Mouse (Mus musculus): Measurements from ENCODE around the gene Gm21750.
"Not testable (repeated sequence)": the region's sequence is repeated elsewhere in the genome, so short reads cannot be mapped to it uniquely, and the experiment has no call there.

Gm21750 gene

DNA sequence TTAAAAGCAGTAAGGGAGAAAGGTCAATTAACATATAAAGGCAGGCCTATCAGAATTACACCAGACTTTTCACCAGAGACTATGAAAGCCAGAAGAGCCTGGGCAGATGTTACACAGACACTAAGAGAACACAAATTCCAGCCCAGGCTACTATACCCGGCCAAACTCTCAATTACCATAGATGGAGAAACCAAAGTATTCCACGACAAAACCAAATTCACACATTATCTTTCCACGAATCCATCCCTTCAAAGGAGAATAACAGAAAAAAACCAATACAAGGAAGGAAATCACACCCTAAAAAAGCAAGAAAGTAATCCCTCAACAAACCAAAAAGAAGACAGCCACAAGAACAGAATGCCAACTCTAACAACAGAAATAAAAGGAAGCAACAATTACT, at the start of gene Gm21750:
Gene Gm21750 (plus strand): TSS at position 301 of the 400 bp plus-strand sequence.
- not testable (repeated sequence) for DNase-seq

DNA sequence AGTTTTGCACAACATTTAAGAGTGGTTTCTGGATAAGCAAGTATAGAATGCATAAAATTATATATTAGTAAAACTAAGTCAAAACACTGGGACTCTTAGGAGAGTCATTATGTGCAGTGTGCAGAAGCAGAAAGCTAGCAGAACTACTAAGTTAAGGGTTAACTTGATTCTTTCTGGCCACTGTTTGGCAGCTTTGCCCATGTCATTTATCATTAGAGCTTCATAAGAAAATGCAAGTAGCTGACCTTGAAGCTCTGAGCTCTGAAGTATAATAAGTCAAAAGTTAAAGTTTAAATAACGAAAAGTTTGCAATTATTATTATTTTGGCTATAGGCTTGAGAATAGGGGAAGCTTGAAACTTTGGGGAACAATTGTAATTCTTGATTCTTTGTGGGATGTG, 46.1 kb upstream of the Gm21750 start:
- not testable (repeated sequence) for DNase-seq

DNA sequence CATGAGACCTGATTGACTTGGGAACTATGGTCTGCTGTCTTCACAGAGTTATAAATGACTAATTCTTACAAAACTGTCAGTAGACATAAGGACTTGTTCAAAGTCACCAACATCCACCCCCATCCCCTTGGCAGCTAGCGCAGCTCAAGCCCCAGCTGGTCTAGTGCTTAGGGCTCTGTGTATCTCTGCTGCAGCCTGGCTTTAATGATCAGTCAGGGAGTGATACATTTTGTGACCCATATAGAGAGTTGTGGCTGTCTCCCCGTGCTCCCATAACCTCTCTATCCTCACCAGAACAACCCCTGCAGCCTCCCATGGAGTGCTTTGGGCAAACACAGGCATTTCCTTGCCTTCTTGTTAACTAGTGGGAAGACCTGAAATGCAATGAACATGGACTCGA, 40.1 kb upstream of the Gm21750 start:
- DNase-seq = no peak

DNA sequence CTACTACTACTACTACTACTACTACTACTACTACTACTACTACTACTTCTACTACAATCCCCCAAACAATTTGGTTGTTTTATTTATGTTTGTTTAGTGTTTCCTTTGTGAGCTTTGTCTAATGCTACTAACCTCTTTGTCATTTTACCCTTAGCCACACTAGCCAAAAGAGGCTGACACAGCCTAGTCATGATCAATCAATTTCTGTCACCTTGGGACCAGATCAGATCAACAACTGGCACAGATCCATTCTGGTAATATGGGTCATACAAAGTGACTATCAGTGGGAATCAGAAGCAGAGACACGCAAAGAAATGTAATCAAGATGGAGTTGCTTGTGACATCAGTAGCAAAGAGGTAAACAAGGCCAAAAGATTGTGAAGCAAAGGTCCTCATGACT, 38.0 kb upstream of the Gm21750 start:
- DNase-seq = no peak

DNA sequence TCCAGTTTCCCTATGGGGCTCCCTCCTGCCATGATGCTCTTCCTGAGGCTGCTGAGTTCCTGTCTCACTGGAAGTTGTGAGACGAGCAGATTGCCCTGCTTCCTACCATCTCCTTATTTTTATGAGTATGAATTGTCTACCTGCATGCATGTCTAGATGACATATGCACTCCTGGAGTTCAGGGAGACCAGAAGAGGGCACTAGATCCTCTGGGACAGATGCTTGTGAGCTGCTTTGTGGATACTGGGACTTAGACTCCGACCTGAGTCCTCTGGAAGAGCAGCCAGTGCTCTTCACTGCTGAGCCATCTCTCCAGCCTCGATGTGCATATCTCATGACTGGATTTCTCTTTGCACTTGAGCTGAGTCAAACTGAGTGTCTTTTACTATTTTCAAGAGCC, 35.6 kb upstream of the Gm21750 start:
- DNase-seq = no peak

DNA sequence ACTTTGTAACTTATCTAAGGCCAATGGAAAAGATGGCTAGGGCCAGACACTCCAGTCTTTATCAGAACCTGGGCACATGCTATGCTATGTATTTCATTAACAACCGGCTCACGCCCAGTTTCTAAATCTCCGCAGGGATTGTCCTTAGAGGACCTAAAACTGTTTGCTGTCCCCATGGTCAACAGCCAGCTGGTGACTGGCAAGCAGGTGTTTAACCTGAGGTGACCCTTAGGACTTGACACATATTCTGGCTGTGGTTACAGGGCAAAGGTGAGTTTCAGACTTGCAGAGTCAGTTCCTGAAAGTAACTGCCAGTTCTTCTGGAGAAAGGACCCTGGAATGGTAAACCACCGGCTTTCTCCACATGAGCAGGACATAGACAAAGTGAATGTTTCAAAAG, 29.5 kb upstream of the Gm21750 start:
- DNase-seq = no peak

DNA sequence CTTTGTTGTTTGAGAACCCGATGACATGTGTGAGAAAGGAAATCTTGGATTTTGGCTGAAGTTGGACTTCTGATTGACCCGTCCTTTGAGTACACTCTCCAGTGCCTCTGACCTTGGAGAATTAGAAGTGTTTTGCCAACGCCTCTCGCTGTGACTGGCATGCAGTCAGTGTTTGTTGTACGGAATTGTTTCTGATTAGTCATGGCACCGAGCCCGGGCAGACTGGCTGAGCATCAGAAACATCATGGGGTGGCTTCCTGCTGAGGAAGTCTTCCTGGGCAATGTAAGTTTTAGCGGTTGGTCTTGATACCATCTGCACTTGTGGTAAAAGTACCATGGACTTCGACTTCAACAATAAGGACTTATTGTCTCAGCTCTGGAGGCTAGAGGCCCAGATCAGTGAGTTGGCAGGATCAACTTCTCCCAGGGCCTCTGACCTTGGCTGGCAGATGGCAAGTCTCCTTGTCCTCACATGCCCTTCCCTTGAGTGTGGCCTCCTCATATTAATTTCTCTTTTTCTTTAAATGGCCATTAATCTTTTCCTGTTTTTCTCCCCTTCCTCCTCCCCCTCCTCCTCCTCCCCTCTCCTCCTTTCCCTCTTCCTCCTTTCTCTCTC, 28.3 kb upstream of the Gm21750 start:
- no peak for DNase-seq

DNA sequence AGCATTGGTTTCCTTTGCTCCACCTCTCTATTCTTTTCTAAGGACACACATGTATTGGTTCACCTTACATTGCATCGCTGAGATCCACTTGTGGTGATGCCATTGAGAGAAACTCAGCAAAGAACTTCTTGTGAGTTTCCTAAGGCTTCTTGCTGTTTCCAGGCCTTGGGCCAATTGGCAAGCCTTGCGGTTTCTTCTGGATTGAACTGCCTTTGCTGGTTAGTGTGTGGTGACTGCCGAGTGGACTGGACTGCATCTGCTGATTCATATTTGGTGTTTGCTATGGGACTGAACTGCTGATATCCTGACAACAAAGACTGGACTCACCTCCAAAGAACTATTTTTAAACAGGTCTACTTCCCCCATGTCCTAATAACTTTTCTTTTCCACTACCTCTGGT, 26.7 kb upstream of the Gm21750 start:
- DNase-seq = no peak

DNA sequence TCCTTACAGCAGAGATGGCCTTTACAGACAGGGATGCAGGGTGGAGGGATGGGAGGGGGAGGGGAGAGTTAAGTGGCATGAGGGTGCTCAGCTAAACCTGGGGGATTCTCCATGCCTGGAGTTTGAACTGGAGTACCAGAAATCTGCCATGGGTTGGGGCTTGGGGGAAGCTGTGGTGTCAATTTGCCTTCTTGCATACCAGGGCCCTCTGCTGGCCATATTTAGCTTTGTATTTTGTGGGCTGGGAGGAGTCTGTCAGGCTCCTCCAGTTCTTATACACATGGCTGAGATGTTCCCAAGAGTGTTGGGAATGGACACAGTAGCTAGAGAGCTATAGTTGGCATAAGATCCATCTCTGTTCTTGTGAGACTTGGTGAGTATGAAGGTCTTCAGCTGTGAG, 23.6 kb upstream of the Gm21750 start:
- no peak for DNase-seq

DNA sequence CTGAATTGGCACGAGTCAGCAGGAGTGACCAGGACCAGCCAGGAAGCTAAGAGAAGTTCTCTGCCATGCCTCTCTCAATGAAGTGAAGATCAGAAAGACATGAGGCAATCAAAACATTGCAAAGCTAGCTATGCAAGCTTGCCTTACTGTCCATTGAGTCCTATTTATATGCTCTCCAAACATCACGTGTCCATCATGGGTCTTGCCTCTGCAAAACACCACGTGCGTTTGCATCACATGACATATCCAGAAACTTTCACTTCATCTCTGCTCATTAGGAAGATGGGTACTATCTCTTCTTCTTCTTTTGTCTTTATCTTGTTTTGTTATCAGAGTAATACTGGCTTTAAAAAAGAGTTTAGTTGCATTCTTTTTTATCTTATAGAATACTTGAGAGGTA, 10.8 kb upstream of the Gm21750 start:
- DNase-seq = no peak

DNA sequence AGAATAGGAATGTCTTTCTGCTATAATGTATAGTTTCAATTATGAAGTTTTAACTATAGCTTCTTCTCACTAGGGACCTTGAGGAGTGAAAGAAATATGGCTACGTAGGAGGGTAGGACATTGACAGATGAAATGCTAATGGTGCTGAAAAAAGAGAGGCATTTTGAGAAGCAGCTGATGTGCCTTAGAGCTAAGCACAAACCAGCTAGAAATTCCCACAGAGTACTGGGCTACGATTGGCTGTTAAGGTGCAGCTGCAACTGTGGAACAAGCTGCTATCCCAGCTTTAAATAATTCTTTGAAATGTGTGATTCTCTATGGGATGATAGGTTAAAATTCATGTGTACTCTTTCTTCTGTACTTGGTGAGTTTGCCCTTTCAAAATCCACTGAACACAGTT, 9.1 kb downstream of the Gm21750 start:
- DNase-seq = no peak

DNA sequence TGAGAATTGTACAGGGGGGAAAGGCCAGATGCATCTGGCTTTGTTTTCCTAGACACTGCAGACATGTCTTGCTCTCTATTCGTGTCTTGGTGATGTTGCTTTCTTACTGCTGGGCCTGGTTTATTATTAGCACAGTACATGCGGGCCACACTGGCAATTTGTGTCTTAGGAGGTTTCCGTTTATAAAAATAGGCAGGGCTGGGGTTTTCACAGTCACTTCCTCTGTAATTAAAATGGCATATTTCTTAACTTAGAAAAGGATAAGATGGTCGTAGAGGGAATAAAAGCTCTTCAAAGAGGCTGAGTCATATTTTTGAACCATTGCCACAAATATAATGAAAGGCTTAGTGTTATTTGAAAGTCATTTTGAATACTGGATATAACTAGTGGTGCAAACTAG, 26.7 kb downstream of the Gm21750 start:
- DNase-seq = no peak

DNA sequence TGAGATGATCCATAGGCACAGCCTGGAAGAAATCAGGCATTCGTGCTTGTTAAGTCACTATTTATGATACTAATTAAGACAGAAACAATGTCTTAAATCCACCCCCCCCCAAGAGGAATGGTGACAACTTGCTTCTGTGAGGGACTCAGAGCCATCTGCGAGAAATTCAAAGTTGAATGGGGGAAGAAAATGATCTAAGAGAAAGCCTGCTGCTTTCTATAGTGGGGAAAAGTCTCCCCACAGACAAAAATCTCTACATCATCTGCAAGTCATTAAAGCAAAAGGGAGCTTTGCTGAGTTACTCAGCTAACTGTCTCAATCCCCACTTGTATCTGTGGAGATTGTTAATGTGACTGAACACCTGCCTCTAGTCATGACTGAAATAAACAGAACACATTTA, 27.4 kb downstream of the Gm21750 start:
- DNase-seq = no peak

DNA sequence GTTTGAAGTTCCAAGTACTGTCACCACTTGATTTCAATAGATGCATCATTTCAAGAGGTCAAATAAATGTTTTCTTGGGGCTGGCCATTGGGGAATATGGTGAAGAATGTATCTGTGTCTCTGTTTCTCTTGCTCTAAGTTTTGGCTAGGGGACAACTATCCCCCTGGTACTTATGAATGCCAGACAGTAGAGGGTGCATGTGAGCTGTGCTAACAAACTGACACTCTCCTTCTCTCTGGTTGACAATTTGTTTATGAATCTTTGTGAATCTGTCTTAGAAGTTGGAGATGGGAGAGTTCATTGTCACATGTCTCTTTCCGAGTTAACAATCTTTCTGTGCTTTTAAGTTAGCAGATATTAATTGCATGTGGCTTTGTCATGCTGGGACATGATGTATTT, 39.2 kb downstream of the Gm21750 start:
- DNase-seq = no peak

DNA sequence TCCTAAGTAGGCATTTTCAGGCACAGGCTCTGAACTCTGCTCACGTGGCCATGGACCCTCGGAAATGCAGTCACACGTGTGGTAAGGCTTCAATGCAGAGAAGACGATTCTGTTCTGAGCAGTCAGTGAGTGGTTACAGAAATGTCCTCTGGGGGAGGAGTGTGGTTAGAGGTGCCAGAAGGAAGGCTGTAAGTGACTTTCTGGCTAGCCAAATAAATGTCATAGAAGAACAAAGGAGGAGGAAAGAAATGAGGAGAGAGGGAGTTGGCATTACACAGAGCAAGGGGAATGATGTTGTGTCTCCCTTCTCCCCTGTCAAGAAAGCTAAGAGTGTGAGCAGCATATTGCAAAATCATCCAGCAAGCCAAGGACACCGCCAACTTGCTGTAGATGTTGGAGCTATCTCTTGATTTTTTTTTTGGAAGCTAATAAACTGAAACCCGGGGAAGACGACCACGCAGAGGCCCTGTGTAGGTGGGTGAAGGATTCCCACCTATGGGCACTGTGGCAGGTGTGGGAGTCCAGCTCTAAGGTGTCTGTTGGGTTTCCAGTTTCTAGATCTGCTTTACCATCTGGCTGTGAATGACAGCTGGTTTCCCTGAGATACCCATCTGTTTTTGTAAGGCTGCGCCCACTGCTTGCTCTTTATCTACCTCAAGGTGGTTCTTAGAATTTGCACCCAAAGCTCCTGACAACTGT, 48.5 kb downstream of the Gm21750 start:
- no peak for DNase-seq
